In the genomic region with DNA sequence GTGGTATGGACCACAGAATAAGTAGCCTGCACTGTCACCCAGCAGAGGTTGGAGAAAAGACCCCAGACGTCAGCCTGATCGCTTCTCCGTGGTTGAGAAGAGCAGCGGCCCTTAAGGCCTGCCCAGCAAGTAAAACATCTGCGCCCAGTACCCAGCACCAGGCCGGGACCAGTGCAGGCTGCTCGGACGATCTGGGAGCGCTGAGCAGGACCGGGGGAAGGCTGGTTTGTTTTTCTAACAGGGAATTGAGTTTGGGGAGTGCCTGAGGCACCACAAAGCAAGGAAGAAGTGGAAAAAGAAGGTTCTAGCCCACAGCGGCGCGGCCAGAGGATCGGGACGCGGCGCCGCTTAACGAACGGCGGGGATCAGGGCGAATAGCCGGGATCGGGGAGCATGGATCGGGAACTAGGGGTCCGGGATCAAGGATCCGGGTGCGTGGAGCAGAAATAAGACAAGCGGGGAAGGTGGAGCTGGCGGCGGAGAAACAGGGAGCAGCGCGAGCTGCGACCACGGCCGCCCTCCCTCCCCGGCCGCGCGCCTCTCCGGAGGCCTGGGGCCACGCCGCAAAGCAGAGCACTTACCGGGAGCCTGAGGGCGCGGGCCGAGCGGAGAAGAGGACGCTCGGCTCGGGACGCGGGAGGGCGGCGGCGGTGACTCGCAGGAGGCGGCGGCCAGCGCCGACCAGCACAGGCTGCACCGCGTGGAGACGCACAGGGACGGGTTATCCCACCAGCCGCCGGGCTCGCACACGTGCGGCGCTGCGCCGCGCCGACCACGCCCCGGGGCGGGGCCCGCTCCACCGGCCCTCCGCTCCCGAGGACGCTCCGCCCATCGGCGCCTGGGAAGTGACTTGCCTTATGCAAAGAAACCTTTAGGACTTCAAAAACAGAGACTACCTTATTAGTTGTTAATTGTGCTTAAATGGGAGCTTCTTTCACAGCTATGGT, we compare ENCODE assay signal across 8 mouse cellular contexts. TPM values are rescaled to one million over a fixed set of nuclear protein-coding genes. Genes with fewer than 3 reads are reported as not detected.
DNase-seq lines count a peak whose midpoint lies in the region; ATAC-seq and TF ChIP-seq lines count a peak whose summit lies in the region.

Gene Pus7, minus strand, starts transcription at position 781 of the 947 bp plus-strand sequence.

- under 1% methylated on average over 70 of the region's 86 CpGs for WGBS in hindbrain, embryonic 11.5 days

- H3K9me3 ChIP-seq in hindbrain, embryonic 11.5 days (ENCODE audit: control insufficient read depth, low read length): no peaks in the 10 kb centered on the region

- no peaks in the 10 kb centered on the region for H3K4me1 ChIP-seq in hindbrain, embryonic 11.5 days (replicated peaks; ENCODE audit: control insufficient read depth, insufficient read depth, low read length)

- CTCF ChIA-PET in Patski (lab: Charles Lee): no interaction called here

- peak within 1 kb of the TSS; percentile 67 for H3K4me2 ChIP-seq in hindbrain, embryonic 11.5 days (replicated peaks; ENCODE audit: low read depth, low read length)

- POLR2A ChIA-PET in Patski (lab: Charles Lee): no interaction called here

- TF ChIP-seq CTCF in Patski (IDR thresholded peaks at IDR 0.05): no peak

- no peaks in the 10 kb centered on the region for H3K27me3 ChIP-seq in Patski
- no peaks in the 10 kb centered on the region for H3K27me3 ChIP-seq in hindbrain, embryonic 11.5 days (ENCODE audit: control insufficient read depth, insufficient read depth, low read length)

- peak within 1 kb of the TSS; percentile 68 for H3K9ac ChIP-seq in hindbrain, embryonic 11.5 days (ENCODE audit: low read depth, low read length)

- H3K27ac ChIP-seq in hindbrain, embryonic 11.5 days (ENCODE audit: low read depth, low read length): no peak within 1 kb of the TSS

- in situ Hi-C loops in Patski (cut with MboI; ENCODE audit: low pct_unique_long_range_greater_than_20kb): no loop called here

- H3K36me3 ChIP-seq in hindbrain, embryonic 11.5 days (ENCODE audit: control insufficient read depth, insufficient read depth, low read length): no peaks in the 10 kb centered on the region

- ATAC-seq in Patski: peak; percentile 88
- ATAC-seq in hindbrain, embryonic 11.5 days (ENCODE audit: low FRiP score): peak; percentile 90

- H3K4me3 ChIP-seq in hindbrain, embryonic 11.5 days (ENCODE audit: low read depth, low read length): peak within 1 kb of the TSS; percentile 88

- DNase-seq in Patski (ENCODE audit: low read depth, low spot score): no peak
- peak; percentile 87 for DNase-seq in cerebellum, adult 9-11 months
- peak; percentile 44 to 81 for DNase-seq in frontal cortex, adult 2 months (ENCODE audit: extremely low spot score in 1 of 2, low spot score in 1 of 2)
- peak; percentile 95 for DNase-seq in hindbrain, embryonic 11.5 days (ENCODE audit: low spot score)
- peak; percentile 70 to 81 for DNase-seq in layer of hippocampus, postnatal 14 days (ENCODE audit: low spot score in 2 of 2)
- DNase-seq in lung, postnatal 14 days: peak; percentile 86
- DNase-seq in ovary, postnatal 36 days (ENCODE audit: low spot score): peak; percentile 87
- DNase-seq in thymus, postnatal 14 days: peak; percentile 85

RNA-seq across cellular contexts. Expression of gene Pus7, which starts in this region (rescaled TPM):
- 41.9 TPM for polyA plus RNA-seq in Patski (2021)
- polyA plus RNA-seq in frontal cortex, adult 2 months (2012; rRNA removed): 18.5 and 21.2 TPM in 2 replicates
- 23.8 and 25.3 TPM in 2 replicates for polyA plus RNA-seq in hindbrain, embryonic 11.5 days (2014; fragmentation: Nextera tagmentation; extraction: Ambion mirVana)
- 10 to 100 TPM; 21.6 to 22.9 TPM for total RNA-seq in layer of hippocampus, postnatal 14 days (2021)
